Mouse (Mus musculus): ENCODE results near the gene Gm11549. TPM values are rescaled to one million over a fixed set of nuclear protein-coding genes. Genes with fewer than 3 reads are reported as not detected.
A peak's percentile ranks its signal among the peaks of the same experiment; 100 is the strongest.

Gm11549 gene
- 0.29 TPM in 2 replicates for polyA plus RNA-seq (2015; fragmentation: Nextera tagmentation; extraction: Ambion mirVana)

GRCm38 (mm10) chr3:36521073-36522060 lies at the start of gene Gm11549:
TSS of gene Gm11549 (minus strand) at chr3:36521813.
- H3K4me3 ChIP-seq: peak within 1 kb of the TSS; percentile 63
- H3K9ac ChIP-seq: peak within 1 kb of the TSS; percentile 80
- H3K36me3 ChIP-seq: no peaks in the 10 kb centered on the region
- H3K27me3 ChIP-seq (replicated peaks): peaks cover 44% of the 10 kb centered on the region
- H3K4me1 ChIP-seq: peaks cover 19% of the 10 kb centered on the region; the same call in 1 of the 2 replicates
- ATAC-seq (ENCODE audit: extremely low read depth, insufficient number of reproducible peaks, low FRiP score, low TSS enrichment): no peak
- no peak within 1 kb of the TSS for H3K27ac ChIP-seq (replicated peaks)
- 2% methylated on average over 51 of the region's 51 CpGs for WGBS
- peak within 1 kb of the TSS; percentile 83 for H3K4me2 ChIP-seq
- no peaks in the 10 kb centered on the region for H3K9me3 ChIP-seq

GRCm38 (mm10) chr3:36569836-36570235 lies 48.2 kb upstream of the Gm11549 start:
- peak overlapping the region; percentile 90 for H3K4me3 ChIP-seq
- H3K27me3 ChIP-seq (replicated peaks): no peaks in the 10 kb centered on the region
- no peak overlapping the region for H3K27ac ChIP-seq (replicated peaks)
- WGBS: 60% methylated on average over 5 of the region's 5 CpGs
- no peaks in the 10 kb centered on the region for H3K9me3 ChIP-seq
- H3K9ac ChIP-seq: peak overlapping the region; percentile 95
- peak overlapping the region; percentile 94 for H3K4me2 ChIP-seq
- H3K4me1 ChIP-seq: peaks cover 27% of the 10 kb centered on the region
- H3K36me3 ChIP-seq: peaks cover 54% of the 10 kb centered on the region
- ATAC-seq (ENCODE audit: extremely low read depth, insufficient number of reproducible peaks, low FRiP score, low TSS enrichment): no peak

DNA sequence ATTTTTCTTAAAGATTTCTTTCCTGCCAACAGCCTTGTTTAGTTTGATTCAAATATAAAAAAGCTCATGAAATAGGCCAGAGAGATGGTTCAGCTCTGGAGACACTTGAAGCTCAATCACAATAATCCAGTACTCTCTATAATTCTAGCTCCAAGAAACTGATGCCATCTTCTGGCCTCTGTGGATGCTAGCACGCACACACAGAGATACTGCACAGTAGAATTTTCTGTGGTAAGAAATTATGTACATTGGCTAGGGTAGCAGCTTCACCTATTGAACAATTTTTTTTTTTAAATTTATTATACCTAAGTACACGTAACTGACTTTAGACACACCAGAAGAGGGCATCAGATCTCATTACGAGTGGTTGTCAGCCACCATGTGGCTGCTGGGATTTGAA lies 42.1 kb upstream of the Gm11549 start:
- Histone ChIP-seq H3K27ac (replicated peaks) (no peak overlapping the region), H3K4me1 (no peaks in the 10 kb centered on the region), H3K4me3 (no peak overlapping the region), H3K27me3 (replicated peaks) (no peaks in the 10 kb centered on the region), H3K9me3 (no peaks in the 10 kb centered on the region), H3K4me2 (no peak overlapping the region), H3K36me3 (peaks cover 97% of the 10 kb centered on the region), H3K9ac (no peak overlapping the region)
- WGBS: 90% methylated on average over 3 of the region's 3 CpGs
- ATAC-seq (ENCODE audit: extremely low read depth, insufficient number of reproducible peaks, low FRiP score, low TSS enrichment): no peak

DNA sequence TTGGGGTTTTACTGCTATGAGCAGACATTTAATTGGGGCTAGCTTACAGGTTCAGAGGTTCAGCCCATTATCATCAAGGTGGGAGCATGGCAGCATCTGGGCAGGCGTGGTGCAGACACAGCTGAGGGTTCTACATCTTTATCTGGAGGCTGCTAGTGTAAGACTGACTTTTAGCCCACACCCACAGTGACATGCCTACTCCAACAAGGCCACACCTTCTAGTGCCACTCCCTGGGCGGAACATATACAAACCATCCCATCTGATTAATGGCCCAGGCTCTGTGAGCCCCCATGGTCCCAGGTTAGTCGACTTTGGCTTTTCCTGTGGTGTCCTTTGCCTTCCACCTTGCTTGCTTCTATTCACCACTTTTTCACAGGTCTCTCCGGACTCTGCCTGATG lies 38.0 kb upstream of the Gm11549 start:
- H3K9ac ChIP-seq: no peak overlapping the region
- no peak overlapping the region for H3K4me3 ChIP-seq
- no peak for ATAC-seq (ENCODE audit: extremely low read depth, insufficient number of reproducible peaks, low FRiP score, low TSS enrichment)
- H3K4me2 ChIP-seq: no peak overlapping the region
- H3K4me1 ChIP-seq: no peaks in the 10 kb centered on the region
- no peak overlapping the region for H3K27ac ChIP-seq (replicated peaks)
- peaks cover 98% of the 10 kb centered on the region for H3K36me3 ChIP-seq
- 77% methylated on average over 4 of the region's 4 CpGs for WGBS
- H3K9me3 ChIP-seq: no peaks in the 10 kb centered on the region
- no peaks in the 10 kb centered on the region for H3K27me3 ChIP-seq (replicated peaks)

DNA sequence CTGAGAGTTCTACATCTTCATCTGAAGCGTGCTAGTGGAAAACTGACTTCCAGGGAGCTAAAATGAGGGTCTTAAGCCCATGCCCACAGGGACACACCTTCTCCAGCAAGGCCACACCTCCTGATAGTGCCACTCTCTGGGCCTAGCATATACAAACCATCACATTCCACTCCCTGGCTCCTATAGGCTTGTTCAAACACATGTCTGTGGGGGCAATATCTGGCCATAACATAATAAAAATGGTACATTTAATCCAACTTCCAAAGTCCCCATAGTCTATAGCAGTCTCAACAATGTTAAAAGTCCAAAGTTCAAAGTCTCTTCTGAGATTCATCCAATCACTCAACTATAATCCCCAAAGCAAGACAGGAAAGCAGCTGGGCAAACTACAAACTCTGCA lies 36.0 kb upstream of the Gm11549 start:
- Histone ChIP-seq H3K4me1 (peaks cover 5% of the 10 kb centered on the region), H3K36me3 (peaks cover 87% of the 10 kb centered on the region), H3K27me3 (replicated peaks) (no peaks in the 10 kb centered on the region), H3K27ac (replicated peaks) (no peak overlapping the region), H3K4me3 (no peak overlapping the region), H3K4me2 (no peak overlapping the region), H3K9me3 (no peaks in the 10 kb centered on the region), H3K9ac (no peak overlapping the region)
- no peak for ATAC-seq (ENCODE audit: extremely low read depth, insufficient number of reproducible peaks, low FRiP score, low TSS enrichment)
- WGBS: 92% methylated on average over 1 of the region's 1 CpGs

DNA sequence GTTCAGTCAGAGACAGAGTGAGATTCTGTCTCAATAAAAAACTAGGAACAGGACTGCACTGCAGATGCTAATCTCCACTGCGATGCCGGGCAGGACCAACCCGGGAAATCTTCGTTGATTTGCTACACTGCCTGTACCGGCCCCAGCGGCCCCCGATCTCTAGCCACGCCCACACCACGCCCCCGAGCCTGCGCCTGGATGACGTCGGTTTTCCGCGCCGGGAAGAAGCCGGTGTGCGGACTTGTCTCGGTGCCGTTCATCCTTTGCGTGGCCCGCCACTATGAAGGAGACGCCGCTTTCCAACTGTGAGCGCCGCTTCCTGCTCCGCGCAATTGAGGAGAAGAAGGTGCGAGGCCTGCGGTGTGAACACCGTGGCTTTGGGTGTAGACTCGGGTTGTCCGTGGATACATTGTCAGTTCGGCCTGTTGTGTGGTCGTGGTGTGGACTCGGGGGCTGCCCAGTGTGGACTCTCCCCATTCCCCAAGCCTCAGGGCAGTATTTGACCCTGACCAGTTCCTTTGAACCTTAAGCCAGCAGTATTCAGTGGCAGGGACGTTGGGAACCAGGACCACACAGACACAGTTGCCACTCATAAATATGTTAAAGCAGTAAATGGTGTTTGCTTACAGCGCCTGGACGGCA lies 30.9 kb upstream of the Gm11549 start, which contains the start of gene Exosc9:
Gene Exosc9 (plus strand): TSS at position 201 of the 642 bp plus-strand sequence.
- peak within 1 kb of the TSS; percentile 68 for H3K4me3 ChIP-seq
- H3K9me3 ChIP-seq: no peaks in the 10 kb centered on the region
- ATAC-seq (ENCODE audit: extremely low read depth, insufficient number of reproducible peaks, low FRiP score, low TSS enrichment): peak; percentile 85
- H3K4me2 ChIP-seq: peak within 1 kb of the TSS; percentile 92
- H3K4me1 ChIP-seq: peaks cover 14% of the 10 kb centered on the region
- H3K9ac ChIP-seq: peak within 1 kb of the TSS; percentile 86
- WGBS: under 1% methylated on average over 39 of the region's 39 CpGs
- peaks cover 38% of the 10 kb centered on the region for H3K36me3 ChIP-seq
- peak within 1 kb of the TSS; percentile 33; the same call in 1 of the 2 replicates for H3K27ac ChIP-seq (replicated peaks)
- no peaks in the 10 kb centered on the region; the same call in 1 of the 2 replicates for H3K27me3 ChIP-seq (replicated peaks)

GRCm38 (mm10) chr3:36551851-36552384 lies 30.3 kb upstream of the Gm11549 start:
- Histone ChIP-seq H3K9ac (peak overlapping the region; percentile 86), H3K36me3 (peaks cover 31% of the 10 kb centered on the region), H3K4me2 (peak overlapping the region; percentile 92), H3K27me3 (replicated peaks) (no peaks in the 10 kb centered on the region; the same call in 1 of the 2 replicates), H3K4me3 (peak overlapping the region; percentile 68), H3K27ac (replicated peaks) (0 out of 2 replicates have a peak overlapping the region, but pooled peaks have one; percentile 15), H3K4me1 (peaks cover 14% of the 10 kb centered on the region), H3K9me3 (no peaks in the 10 kb centered on the region)
- no peak for ATAC-seq (ENCODE audit: extremely low read depth, insufficient number of reproducible peaks, low FRiP score, low TSS enrichment)
- WGBS: 24% methylated on average over 12 of the region's 12 CpGs

- peaks cover 14% of the 10 kb centered on the region for H3K4me1 ChIP-seq
- no peak overlapping the region for H3K27ac ChIP-seq (replicated peaks)
- H3K4me3 ChIP-seq: peak overlapping the region; percentile 68; the same call in 1 of the 2 replicates
- no peaks in the 10 kb centered on the region for H3K9me3 ChIP-seq
- 0 out of 2 replicates have a peak overlapping the region, but pooled peaks have one; percentile 34 for H3K9ac ChIP-seq
- peaks cover 26% of the 10 kb centered on the region for H3K36me3 ChIP-seq
- whole genome bisulfite sequencing: 55% methylated on average over 9 of the region's 9 CpGs
- no peak for ATAC-seq (ENCODE audit: extremely low read depth, insufficient number of reproducible peaks, low FRiP score, low TSS enrichment)
- H3K4me2 ChIP-seq: peak overlapping the region; percentile 92
- no peaks in the 10 kb centered on the region; the same call in 1 of the 2 replicates for H3K27me3 ChIP-seq (replicated peaks)
Measured at GRCm38 (mm10) chr3:36551343-36551742, 29.7 kb upstream of the Gm11549 start.

- 62% methylated on average over 3 of the region's 3 CpGs for WGBS
Measured at GRCm38 (mm10) chr3:36544961-36545360, 23.3 kb upstream of the Gm11549 start.

GRCm38 (mm10) chr3:36541399-36541798 lies 19.8 kb upstream of the Gm11549 start:
- ATAC-seq (ENCODE audit: extremely low read depth, insufficient number of reproducible peaks, low FRiP score, low TSS enrichment): no peak
- Histone ChIP-seq H3K9me3 (no peaks in the 10 kb centered on the region), H3K27ac (replicated peaks) (no peak overlapping the region), H3K36me3 (no peaks in the 10 kb centered on the region), H3K4me1 (no peaks in the 10 kb centered on the region), H3K27me3 (replicated peaks) (no peaks in the 10 kb centered on the region; the same call in 1 of the 2 replicates), H3K4me3 (no peak overlapping the region), H3K4me2 (no peak overlapping the region), H3K9ac (no peak overlapping the region)
- WGBS: 78% methylated on average over 2 of the region's 2 CpGs

More at GRCm38 (mm10) chr3:36544961-36545360, 23.3 kb upstream of the Gm11549 start:
- no peak for ATAC-seq (ENCODE audit: extremely low read depth, insufficient number of reproducible peaks, low FRiP score, low TSS enrichment)
- Histone ChIP-seq H3K27ac (replicated peaks) (no peak overlapping the region), H3K4me2 (no peak overlapping the region), H3K9ac (no peak overlapping the region), H3K27me3 (replicated peaks) (no peaks in the 10 kb centered on the region; the same call in 1 of the 2 replicates), H3K9me3 (no peaks in the 10 kb centered on the region), H3K4me3 (no peak overlapping the region), H3K36me3 (no peaks in the 10 kb centered on the region), H3K4me1 (no peaks in the 10 kb centered on the region)

GRCm38 (mm10) chr3:36540756-36541155 lies 19.1 kb upstream of the Gm11549 start:
- no peaks in the 10 kb centered on the region for H3K36me3 ChIP-seq
- no peaks in the 10 kb centered on the region for H3K9me3 ChIP-seq
- ATAC-seq (ENCODE audit: extremely low read depth, insufficient number of reproducible peaks, low FRiP score, low TSS enrichment): no peak
- no peaks in the 10 kb centered on the region for H3K4me1 ChIP-seq
- H3K9ac ChIP-seq: no peak overlapping the region
- H3K4me3 ChIP-seq: no peak overlapping the region
- 47% methylated on average over 2 of the region's 2 CpGs for WGBS
- no peak overlapping the region for H3K4me2 ChIP-seq
- no peaks in the 10 kb centered on the region; the same call in 1 of the 2 replicates for H3K27me3 ChIP-seq (replicated peaks)
- no peak overlapping the region for H3K27ac ChIP-seq (replicated peaks)
